Mouse (Mus musculus) C2C12 (cell line): Measurements from ENCODE around the gene Msmo1.

Experiments
- CTCF ChIP-seq: IDR thresholded peaks from one replicate; pipeline ENCODE4 v1.5.1; 2011; ENCODE audit not compliant: control insufficient read depth, insufficient read depth, insufficient read length
- MAX ChIP-seq: IDR thresholded peaks from one replicate; pipeline ENCODE4 v1.6.1; 2011; ENCODE audit warnings: mild to moderate bottlenecking, control low read depth

DNA sequence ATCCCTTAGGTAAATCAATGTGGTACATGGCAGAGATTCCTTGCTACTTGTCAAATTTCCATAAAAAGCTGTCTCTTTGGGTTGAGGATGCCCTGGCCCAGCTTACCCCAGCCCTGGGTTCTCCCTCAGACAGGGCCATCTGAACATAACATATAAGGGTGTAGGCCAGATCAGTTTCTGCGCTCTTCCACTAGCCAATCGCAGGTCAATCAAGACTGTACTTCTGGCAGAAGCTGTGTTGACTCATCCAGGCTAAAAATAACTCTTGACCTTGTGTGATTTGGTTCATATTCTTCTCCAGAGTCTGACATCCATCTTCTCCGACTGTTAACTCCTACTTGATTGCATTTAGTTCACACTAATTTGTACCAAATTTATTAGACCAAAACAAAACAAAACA, 45.4 kb downstream of the Msmo1 start:
- TF ChIP-seq CTCF (no peak), MAX (no peak)
